Mouse (Mus musculus): Measurements from ENCODE around the gene Ermn. TPM values are rescaled to one million over a fixed set of nuclear protein-coding genes. Genes with fewer than 3 reads are reported as not detected.

Gene Ermn
- polyA plus RNA-seq, 1 experiment: not detected

DNA sequence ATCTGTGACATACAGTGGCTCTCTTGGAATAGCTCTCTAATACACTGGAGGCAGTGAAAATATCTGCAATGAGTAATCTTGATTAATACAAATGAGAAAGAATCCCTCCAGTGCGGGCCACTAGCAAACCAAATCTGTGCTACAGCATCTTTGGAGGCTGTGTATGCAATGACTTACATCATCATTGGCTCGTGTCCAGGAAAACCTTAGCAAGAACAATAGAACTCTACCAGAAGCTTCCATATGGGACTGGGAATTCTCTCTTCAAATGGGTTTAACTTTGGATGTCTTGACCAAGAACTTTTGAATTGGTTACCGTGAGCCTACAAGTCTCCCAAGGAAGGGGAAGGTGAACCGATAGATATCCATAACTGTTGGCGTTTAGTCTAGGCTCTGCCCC, 25.9 kb downstream of the Ermn start:
- no peaks in the 10 kb centered on the region for H3K27me3 ChIP-seq (ENCODE audit: control insufficient read depth)
- H3K4me3 ChIP-seq (replicated peaks): no peak overlapping the region
- no peaks in the 10 kb centered on the region for H3K4me1 ChIP-seq (ENCODE audit: control insufficient read depth)
- H3K36me3 ChIP-seq (ENCODE audit: control insufficient read depth): no peaks in the 10 kb centered on the region
- TF ChIP-seq GATA1 (IDR thresholded peaks at IDR 0.05; ENCODE audit: low read length) (no peak), TAL1 (IDR thresholded peaks at IDR 0.05; ENCODE audit: low read length) (no peak)
- no peaks in the 10 kb centered on the region for H3K9me3 ChIP-seq (ENCODE audit: control insufficient read depth, low read length)

- no peak overlapping the region for H3K4me3 ChIP-seq (replicated peaks)
- no peak for TF ChIP-seq TAL1 (IDR thresholded peaks at IDR 0.05; ENCODE audit: low read length)
Measured at GRCm38 (mm10) chr2:58023556-58023955, 29.1 kb downstream of the Ermn start.

GRCm38 (mm10) chr2:58007081-58007480, 45.6 kb downstream of the Ermn start:
- TF ChIP-seq TAL1 (IDR thresholded peaks at IDR 0.05; ENCODE audit: low read length) (no peak), GATA1 (IDR thresholded peaks at IDR 0.05; ENCODE audit: low read length) (no peak)
- H3K36me3 ChIP-seq (ENCODE audit: control insufficient read depth): no peaks in the 10 kb centered on the region
- no peaks in the 10 kb centered on the region for H3K4me1 ChIP-seq (ENCODE audit: control insufficient read depth)
- H3K4me3 ChIP-seq (replicated peaks): no peak overlapping the region
- H3K27me3 ChIP-seq (ENCODE audit: control insufficient read depth): no peaks in the 10 kb centered on the region
- H3K9me3 ChIP-seq (ENCODE audit: control insufficient read depth, low read length): no peaks in the 10 kb centered on the region

More at GRCm38 (mm10) chr2:58023556-58023955, 29.1 kb downstream of the Ermn start:
- H3K4me1 ChIP-seq (ENCODE audit: control insufficient read depth): no peaks in the 10 kb centered on the region
- H3K27me3 ChIP-seq (ENCODE audit: control insufficient read depth): no peaks in the 10 kb centered on the region
- no peaks in the 10 kb centered on the region for H3K36me3 ChIP-seq (ENCODE audit: control insufficient read depth)
- no peaks in the 10 kb centered on the region for H3K9me3 ChIP-seq (ENCODE audit: control insufficient read depth, low read length)

GRCm38 (mm10) chr2:58001497-58001896, 51.2 kb downstream of the Ermn start:
- Histone ChIP-seq H3K27me3 (ENCODE audit: control insufficient read depth) (no peaks in the 10 kb centered on the region), H3K9me3 (ENCODE audit: control insufficient read depth, low read length) (no peaks in the 10 kb centered on the region; the same call in 1 of the 2 replicates), H3K4me1 (ENCODE audit: control insufficient read depth) (no peaks in the 10 kb centered on the region), H3K36me3 (ENCODE audit: control insufficient read depth) (no peaks in the 10 kb centered on the region), H3K4me3 (replicated peaks) (no peak overlapping the region)
- TF ChIP-seq TAL1 (IDR thresholded peaks at IDR 0.05; ENCODE audit: low read length) (no peak), GATA1 (IDR thresholded peaks at IDR 0.05; ENCODE audit: low read length) (no peak)

GRCm38 (mm10) chr2:57997752-57998430, 54.8 kb downstream of the Ermn start, which contains the start of gene Galnt5:
TSS of gene Galnt5 (plus strand) at chr2:57997884.
- no peaks in the 10 kb centered on the region; the same call in 1 of the 2 replicates for H3K9me3 ChIP-seq (ENCODE audit: control insufficient read depth, low read length)
- H3K36me3 ChIP-seq (ENCODE audit: control insufficient read depth): no peaks in the 10 kb centered on the region
- H3K4me1 ChIP-seq (ENCODE audit: control insufficient read depth): no peaks in the 10 kb centered on the region
- H3K27me3 ChIP-seq (ENCODE audit: control insufficient read depth): no peaks in the 10 kb centered on the region
- TF ChIP-seq TAL1 (IDR thresholded peaks at IDR 0.05; ENCODE audit: low read length): no peak
- no peak for TF ChIP-seq GATA1 (IDR thresholded peaks at IDR 0.05; ENCODE audit: low read length)
- H3K4me3 ChIP-seq (replicated peaks): no peak within 1 kb of the TSS

Other genes with a start within 250 kb of the Ermn start
- not detected in 2 replicates for gene Galnt5, start 55.0 kb downstream of the Ermn start, polyA plus RNA-seq (2012)
- gene Cytip, start 142.7 kb upstream of the Ermn start, polyA plus RNA-seq (2012): not detected in 2 replicates

Measured in erythroblast, embryonic 14.5 days (primary cell).